Mouse (Mus musculus): ENCODE results near the gene Tdrd7.

The Tdrd7 gene

DNA sequence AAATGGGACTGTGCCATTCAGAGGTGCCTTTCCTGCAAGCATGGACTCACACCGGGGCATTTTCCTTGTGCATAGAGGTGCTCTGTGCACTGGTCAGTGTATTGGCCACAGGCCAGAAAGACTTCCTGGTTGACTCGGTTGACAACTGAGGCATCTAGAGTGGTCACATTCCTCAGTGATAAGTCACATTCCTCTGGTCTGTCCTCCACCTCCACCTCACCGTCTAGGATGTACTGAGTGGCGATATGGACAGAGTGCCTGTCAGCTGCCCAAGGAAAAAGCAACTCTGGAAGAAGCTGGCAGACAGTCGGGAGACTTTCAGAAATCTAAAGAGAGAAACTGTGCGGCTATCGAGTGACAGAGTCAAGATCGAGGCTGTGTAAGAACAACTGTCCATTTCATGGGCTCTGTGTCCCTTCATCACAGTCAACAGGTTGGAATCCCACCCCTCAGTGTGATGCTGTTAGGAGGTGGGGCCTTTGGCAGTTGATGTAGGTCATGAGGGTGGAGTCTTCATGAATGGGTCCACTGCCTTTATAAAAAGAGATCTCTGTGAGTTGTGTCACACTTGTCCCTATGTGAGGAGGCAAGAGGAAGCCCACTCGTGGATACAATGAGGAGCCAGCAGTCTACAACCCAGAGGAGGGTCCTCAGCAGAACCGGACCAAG, at the start of gene Tdrd7:
Gene Tdrd7, plus strand, starts transcription at position 564 of the 669 bp plus-strand sequence.
- no peak for DNase-seq (ENCODE audit: low spot score)

DNA sequence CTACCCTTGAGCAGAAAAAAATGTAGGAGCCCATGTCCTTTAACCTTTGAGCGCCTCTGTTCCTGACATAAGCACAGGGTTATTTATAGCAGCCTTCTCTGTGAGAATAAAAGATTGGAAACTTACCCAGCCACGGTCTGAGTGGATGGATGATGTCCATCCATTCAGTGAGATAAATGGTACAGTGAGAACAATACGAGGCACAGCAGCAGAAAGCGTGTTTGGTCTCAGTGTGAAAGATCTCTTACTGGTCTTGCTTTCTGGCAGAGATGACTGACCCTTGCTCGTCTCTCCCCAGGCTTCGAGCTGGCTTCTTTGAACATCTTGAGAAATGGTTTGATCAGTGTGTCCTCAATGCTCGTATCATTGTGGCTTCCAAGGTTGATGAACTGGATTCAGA, 48.0 kb upstream of the Tdrd7 start:
- no peak for DNase-seq (ENCODE audit: low spot score)

DNA sequence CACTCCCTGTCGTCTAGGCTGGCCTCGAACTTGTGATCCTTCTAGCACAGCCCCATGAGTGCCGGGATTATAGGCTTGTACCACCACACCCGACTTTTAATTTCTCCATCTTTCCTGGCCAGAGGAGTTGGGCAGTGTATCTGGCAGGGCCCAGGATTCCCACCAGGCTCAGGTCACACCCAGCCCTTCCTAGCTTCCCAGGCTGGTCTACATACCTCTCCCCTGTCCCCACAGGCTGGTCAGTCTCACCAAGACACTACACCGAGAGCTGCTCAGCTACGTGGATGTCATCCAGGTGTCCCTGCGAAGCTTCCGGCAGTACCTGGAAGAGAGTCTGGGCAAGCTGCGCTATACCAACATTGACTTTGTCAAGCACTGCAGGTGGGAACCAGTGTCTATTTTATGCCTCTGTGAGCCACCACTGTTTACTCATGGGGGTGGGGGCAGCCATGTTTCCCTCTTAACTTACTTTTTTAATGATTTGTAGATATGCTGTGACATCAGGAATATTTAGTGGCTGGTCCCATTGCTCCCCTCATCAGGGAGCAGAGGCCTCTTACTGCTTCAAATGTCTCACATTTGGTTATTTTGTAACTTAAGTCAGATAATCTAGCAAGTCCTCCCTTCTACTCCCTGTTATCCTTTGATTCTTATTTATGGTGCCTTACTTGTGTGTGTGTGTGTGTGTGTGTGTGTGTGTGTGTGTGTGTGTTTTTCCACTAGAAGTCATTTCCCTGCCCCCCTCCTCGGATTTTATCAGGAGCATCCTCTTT, 43.3 kb upstream of the Tdrd7 start:
- no peak for DNase-seq (ENCODE audit: low spot score)

DNA sequence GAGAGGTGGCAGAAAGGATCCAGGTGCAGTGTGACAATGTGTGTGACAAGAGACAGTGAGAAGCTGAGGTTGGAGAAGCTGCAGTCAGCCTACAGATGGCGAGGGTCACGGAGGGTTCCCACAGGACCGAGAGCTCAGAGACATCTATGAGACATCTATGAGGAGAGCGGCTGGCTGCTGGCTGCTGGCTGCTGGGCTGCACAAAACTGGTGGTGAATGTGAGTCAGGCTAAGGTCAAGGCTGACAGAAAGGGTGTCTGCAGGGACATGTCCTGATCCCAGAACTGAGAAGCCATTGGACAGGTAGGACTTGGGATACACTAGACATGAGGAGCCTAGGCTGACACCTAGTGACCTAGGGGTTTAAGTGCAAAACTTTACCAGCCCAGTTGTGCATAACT, 41.1 kb upstream of the Tdrd7 start:
- DNase-seq (ENCODE audit: low spot score), result no peak

DNA sequence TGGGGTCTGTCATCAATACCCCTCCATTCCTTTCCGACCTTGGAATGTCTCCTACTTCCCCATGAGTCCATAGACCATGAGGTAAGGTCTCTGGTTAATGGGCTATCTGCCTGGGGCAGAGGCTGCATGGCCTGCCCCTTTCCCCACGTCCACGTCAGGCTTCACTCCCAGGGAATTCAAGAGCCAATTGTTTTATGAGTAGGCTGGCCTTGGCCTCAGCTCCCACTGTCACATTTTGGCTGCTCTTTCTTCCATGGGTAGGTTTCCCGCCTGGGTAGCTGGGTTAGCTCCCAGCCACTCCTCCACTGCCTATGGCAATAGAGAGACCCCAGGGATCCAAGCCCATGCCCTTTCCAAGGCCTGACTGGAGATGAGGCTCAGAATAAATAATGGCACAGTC, 36.6 kb upstream of the Tdrd7 start:
- DNase-seq (ENCODE audit: low spot score), result no peak

DNA sequence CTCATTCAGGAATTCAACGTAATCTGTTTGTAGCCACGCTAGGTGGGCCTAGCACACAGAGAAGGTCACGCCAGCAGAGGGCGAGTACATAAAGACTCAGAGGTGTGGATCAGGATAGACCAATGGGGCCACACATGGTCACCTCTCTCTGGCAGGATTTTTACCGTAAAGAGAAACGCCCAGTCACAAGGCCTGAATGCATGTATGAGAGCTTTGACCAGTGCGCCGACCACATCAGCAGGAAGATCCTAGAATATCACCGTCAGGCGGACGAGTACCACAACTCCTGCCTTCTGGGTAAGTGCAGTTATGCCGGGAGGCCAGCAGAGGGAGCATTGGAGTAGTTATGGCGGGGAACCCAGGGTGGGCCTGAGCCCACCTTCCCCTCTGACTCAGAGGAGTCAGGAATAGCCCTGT, 23.5 kb upstream of the Tdrd7 start:
- peak; percentile 82 for DNase-seq (ENCODE audit: low spot score)

DNA sequence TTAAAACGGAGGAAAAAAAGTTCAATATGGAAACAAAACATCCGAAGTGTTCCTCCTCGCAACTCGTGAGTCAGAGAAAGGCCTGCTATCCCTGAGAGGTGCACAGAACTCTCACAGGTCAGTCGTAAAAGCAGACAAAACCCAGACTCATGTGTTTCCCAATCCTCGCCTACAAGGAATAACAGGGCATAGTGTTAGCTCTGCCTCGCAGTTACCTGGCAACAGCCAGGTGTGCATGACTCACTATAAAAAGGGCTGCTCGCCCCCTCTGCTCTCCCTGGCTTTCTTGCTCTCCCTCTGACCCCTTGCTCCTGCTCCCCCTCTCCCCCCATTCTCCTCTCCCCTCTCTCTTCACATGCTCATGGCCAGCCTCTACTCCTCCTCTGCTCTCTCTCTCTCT, 17.4 kb upstream of the Tdrd7 start:
- DNase-seq (ENCODE audit: low spot score), result no peak

DNA sequence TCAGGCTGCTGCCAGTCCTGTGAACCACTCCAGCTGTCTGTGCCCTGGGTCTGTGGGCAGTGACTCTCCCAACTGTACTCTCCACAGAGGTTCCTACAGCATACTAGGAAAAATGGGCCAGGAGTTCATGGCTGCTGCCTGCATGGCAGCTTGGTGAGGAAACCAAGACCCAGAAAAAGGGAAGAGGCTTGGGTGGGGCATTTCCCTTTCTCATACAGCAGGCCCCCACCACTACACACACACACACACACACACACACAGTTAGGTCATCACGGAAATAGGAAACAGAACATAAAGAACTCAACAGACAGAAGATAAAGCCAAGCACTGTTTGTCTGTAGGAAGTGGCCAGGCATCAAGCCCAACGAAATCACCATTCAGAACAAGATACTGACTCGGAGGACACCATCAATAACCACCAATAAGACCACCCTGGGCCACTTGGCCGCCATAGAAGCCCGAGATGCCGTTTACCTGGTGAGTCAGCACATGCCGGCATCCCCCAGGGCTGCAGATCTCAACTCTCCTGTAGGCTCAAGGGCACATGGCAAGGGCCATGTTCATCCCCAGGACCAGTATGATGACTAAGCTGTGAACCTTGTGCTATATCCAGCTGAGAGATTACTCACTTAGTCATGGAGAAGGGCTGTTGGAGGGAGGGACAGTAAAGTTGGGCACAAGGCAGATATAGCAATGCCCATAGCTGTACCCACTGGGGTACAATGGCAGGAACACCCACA, 15.9 kb upstream of the Tdrd7 start:
- no peak for DNase-seq (ENCODE audit: low spot score)

DNA sequence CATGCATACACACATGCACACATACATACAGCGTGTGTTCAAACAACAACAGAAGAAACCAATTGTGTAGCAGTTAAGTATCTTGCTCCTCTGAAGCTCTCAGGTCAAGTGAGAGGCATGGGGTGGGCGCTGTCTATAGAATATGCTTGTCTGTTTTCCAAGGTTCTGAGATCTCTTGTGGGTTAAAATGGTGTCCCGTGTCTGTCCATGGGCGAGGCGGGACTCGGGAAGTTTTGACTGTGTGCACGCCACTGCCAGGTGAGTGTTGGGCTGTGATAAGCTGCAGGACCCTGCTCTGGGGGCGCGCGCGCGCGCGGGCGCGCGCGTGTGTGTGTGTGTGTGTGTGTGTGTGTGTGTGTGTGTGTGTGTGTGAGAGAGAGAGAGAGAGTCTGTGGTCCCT, 13.3 kb upstream of the Tdrd7 start:
- no peak for DNase-seq (ENCODE audit: low spot score)

DNA sequence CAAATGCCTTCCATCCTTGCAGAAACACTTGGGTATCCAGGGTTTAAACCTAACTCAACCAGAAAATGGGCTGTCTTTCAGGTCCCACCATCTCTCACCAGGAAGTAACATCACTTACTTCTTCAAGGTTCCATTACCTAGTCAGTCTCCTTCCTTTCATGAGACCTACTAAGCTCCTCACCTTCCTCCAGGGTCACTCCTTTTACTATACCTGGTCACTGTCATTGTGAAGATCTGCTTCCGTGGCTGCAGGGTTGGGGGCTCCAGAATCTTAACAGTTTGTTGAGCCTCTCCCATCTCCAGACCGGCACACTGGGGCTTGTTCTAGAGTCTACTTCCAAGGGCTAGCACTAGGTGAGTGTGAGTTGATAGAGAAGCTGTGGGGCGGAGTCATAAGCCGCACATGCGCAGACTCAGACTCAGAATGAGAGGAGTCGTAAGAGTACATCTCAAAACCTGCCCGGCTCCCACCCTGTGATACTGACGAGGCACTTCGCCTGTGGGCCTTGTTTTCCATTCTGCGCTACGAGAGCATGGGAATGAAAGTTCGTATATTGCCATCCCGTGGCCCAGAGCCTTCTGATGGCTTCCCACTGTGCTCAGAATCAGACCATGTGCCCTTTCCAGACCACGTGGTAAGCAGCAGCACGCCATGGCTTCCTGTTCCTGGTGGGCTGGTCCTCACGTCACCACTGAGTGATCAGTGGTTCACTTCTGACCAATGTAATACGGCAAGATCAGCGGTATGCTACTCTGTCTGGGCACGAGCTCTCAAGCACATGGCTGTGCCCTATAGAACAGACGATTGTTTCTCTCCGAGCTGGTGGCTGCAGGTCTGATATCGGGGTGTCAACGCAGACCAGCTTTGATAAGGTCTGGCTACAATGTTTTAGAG, 11.9 kb upstream of the Tdrd7 start:
- DNase-seq (ENCODE audit: low spot score), result no peak

DNA sequence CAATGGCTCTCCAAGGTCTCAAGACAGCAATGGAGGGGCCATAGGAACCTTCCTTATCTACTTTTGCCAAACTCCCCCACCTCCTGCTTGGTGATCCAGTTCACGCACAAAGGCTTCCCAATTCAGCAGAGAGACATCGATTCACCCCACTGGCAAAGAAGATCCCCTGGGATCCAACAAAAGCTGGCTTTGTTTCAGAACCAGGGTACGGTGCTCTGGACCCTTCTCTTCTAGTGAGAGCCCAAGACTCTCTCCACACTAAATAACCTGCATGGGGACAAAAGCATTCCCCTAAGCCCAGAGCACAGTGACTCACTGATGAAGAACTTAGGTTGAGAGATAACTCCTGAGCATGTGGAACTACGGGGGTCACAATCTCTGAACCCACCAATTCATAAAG, 9.9 kb upstream of the Tdrd7 start:
- DNase-seq (ENCODE audit: low spot score), result no peak

DNA sequence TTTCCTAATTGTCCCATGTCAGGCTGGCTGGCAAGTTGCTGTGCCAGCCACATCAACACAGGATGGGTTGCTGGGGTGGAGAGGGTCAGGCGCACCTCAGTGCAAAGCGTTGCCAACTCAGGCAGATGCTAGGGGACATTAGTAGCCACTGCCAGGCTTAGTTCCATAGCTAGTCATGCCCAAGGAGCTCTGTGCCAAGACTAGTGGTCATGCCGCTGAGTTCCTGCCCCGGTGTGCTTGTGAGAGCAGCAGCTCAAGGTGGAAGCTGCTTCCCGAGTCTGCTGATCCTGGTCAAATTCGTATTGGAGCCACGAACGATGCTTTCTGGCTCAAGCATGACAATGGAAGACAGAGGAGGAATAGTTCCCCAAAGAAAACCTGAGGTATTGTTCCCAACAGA, 9.0 kb upstream of the Tdrd7 start:
- DNase-seq (ENCODE audit: low spot score), result no peak

DNA sequence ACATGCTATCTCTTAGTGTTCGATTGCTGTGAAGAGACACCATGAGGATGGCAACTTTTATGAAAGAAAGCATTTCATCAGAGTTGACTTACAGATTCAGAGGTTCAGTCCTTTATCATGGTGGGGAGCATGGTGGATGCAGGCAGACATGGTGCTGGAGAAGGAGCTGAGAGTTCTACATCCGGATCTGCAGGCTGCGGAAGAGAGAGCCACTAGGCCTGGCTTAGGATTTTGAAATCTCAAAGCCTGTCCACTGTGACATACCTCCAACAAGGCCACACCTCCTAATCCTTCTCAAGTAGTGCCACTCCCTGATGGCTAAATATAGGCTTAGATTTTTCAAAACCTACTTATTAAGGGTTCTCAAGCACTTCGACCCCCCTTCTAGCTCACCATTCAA, 8.4 kb upstream of the Tdrd7 start:
- no peak for DNase-seq (ENCODE audit: low spot score)

DNA sequence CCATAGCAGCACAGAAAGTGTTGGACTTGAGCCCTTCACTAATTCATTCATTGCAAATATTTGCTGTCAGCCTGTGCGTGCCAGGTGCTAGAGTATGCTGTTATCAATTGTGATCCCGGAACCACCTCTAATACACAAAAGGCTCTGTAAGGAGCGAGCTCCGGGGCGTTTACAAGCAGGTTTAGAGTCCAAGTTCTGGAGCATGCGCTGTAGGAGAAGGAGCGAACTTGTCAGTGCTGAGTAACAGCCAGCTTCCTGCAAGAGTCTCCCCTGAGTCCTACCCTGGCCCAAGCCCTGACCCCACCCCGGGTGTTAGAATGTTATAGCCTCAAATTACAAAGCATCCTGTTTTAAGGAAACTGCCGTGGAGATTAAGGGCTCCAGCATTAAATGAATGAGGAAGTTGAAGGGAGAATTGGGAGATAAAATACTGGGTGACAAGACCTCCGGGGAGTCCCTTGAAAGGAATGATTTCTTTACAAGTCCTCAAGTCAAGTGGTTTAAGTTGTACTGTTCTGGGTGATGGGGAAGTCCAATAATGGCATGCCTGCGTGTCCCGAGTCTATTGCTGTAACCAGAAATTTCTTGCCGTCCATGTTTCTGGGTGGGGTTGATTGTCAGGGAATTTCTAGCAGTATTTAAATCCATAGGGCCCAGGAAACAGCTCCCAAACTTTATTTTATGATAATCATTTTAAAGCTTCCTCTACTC, 758 bp downstream of the Tdrd7 start:
- peak; percentile 43 for DNase-seq (ENCODE audit: low spot score)

DNA sequence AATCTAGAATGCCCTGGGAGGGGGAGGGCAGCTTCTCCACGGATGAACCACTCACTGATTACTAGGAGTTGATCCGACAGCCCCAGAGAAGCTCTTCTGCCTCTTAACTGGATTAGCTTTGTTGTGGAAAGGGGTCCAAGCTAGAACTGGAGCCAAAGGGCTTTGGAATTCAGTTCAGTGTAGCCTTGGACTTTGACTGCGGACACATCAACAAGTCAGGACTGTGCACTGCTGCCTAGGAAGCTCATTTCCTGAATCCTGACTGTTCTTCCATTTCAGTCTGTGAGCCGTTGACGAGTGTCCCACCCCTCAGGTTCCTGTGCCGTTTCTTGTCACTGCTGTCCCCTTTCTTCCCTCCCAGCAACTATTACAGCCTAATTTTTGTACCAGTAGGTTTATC, 1.6 kb downstream of the Tdrd7 start:
- DNase-seq (ENCODE audit: low spot score), result peak; percentile 37

DNA sequence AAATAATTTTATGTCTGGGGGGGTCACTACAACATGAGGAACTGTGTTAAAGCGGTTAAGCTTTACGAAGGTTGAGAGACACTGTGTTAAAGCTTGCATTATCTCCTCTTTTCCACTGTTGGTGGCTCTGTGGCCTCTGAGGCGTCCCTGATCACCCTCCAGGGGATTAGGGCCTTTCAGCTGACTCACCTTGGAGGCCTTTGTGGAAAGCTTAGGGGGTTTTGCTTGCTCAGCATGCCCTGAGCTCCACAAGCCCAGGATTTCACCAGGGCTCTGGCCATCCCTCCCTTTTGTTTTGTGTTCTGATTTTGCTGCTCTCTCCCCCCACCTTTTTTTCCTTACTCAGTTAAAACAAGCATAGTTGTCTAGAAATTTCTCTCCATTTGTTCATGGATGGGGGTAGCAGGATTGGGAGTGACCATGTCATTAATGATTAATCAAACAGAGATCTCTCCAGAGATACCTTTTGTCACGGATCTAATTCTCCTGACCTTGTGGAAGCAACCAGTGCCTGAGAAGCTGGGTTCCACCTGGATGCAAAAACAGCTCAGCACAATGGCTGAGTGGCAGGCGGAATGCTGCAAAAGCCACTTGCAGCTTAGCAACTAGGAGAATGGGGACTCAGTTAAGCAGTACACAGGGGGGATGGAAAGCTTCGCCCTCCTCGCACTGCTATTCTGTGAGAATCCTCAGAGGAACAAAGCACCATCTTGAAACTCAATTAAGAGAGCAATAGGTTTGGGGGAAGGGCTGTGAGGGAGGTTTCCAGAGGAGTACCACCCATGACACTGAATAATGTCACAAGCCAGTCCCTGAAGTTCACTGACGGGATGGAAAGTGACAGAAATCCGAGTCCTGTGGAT, 2.6 kb downstream of the Tdrd7 start:
- peak; percentile 71 for DNase-seq (ENCODE audit: low spot score)

DNA sequence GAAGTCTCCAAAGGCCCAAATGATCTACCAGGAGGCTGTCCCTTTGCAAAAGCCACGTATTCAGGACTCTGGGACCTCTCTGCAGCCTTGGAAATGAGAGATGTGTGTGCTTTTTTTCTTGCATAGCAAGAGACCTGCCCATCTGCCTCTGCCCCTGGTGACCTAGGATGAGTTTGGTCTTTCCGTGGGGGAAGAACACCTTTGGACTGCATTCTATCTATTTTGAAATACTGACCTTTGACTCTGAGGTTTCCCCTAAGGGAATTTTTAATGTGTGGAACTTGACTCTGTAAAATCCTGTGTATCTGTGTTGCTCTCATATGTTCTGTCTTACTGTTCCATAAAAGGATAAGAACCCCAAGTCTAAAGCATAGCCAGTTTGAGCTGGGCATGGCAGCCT, 3.9 kb downstream of the Tdrd7 start:
- no peak for DNase-seq (ENCODE audit: low spot score)

DNA sequence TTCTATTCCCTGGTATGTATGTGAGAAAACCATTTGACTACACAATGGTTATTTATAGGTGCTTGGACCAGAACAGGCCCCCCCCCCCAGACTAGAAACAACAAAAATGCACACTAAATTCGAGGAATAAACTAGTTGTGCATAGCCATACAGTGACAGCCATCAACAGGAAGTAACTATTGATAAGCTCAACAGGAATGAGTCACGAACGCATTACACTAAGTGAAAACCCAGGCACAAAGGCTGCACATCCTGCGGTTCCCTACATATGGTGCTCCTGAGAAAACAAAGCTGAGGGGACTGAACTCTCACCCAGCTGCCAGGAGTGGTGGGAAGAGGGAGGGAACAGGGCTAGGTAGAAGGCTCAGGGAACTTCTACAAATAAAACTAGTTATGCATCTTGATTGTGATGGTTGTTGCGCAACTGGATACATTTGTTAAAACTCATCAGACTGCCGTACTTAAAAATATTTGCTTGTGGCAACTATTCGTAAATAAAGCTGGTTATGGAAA, 5.0 kb downstream of the Tdrd7 start:
- peak; percentile 48 for DNase-seq (ENCODE audit: low spot score)

DNA sequence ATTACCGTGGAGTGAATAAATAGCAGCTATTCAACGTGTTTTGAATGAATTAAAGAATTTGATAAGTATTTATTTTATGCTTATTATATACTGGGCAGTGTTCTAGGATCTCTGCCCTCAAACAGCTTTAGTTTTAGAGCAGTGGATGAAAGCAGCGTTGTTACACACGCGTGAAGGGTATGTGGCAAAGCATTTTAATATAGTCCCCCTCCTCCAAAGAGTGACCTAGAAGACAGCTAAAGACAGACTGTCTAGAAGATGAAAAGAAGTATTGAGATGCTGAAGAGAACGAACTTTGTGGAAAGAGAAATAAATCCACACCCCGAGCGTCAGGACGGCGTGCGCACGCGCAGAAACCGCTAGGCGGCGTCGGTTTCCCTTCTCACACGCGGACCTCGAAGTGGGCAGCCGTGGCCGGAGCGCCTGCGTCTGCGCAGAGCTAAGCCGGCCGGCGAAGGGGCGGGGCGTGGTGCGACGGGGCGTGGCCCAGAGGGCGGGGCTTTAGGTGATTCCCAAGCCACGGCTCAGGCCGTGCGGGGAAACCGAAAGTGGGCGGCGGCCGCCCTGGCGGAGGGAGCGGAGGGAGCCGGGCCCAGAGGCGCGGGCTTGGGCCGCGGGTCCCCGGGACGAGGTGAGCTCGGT, 6.8 kb downstream of the Tdrd7 start:
- peak; percentile 94 for DNase-seq (ENCODE audit: low spot score)

DNA sequence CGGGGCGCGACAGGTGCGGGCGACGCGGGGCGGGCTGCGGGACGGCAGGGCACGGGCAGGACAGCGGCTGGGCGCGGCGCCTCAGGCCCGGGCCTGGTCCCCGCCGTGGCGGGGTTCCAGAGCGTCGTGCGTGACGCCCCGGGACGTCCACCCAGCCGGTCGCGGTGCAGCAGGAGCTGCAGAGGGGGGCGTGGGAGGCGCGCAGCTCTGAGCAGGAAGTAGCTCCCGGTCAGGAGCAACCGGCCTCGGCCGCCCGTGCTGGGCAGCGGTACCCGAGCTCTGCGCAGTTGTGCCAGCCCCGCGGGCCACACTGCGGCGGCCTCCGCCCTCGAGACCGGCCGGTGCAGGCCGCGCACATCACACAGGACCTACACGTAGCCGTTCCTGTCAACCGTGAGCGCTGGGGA, 7.3 kb downstream of the Tdrd7 start:
- peak; percentile 35 for DNase-seq (ENCODE audit: low spot score)

Data from embryo, embryonic 10 days (tissue).